Mouse (Mus musculus) olfactory bulb, adult 2 months (tissue): ENCODE results near the gene Cdc25b.

Experiments
- CTCF ChIP-seq: fragments of 200-500 bp; IDR thresholded peaks from 2 replicates; pipeline ENCODE4 v1.5.1; 2012; ENCODE audit warnings: low read depth, mild to moderate bottlenecking, low read length, moderate library complexity; ENCODE audit not compliant: insufficient read depth
- POLR2A ChIP-seq: fragments of 200-500 bp; IDR thresholded peaks from 2 replicates; pipeline ENCODE4 v1.6.1; 2012; ENCODE audit warnings: mild to moderate bottlenecking, low read depth, low read length, moderate library complexity; ENCODE audit not compliant: insufficient read depth

DNA sequence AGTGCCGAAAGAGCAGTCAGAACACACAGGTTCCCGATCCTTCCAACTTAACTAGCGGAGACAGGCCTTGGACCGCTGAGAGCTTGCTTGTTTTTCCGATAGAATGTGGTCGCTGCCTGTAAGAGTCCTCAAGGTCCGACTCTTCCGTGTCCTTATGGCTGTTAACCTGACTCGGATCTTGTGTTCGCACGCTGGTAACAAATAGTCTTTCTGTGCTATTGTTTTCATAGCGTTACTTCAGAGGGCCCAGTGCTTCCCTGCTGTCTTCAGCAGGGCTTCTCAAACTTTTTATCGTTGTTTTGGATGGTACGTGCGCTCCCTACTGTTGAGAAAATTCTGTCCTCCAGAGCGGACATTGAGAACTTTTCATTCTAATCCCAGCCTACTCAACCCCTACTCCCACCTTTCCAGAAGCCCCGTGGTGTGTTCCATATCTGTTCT lies 26.1 kb upstream of the Cdc25b start:
- no peak for TF ChIP-seq CTCF
- TF ChIP-seq POLR2A, result no peak
